Comparison of ENCODE assay signal across 16 mouse cellular contexts in genomic region chr14:27050043-27050442, GRCm38 (mm10). TPM values are rescaled to one million over a fixed set of nuclear protein-coding genes. Genes with fewer than 3 reads are reported as not detected.
DNase-seq lines count a peak whose midpoint lies in the region; ATAC-seq and TF ChIP-seq lines count a peak whose summit lies in the region.
"Had no signal": no experiment of that assay in that cellular context is flagged by ENCODE, and none has a peak within 500 bp of the region (broad histone marks: within the 10 kb centered on the region; RNA-seq: fewer than 3 reads in every experiment).

No protein-coding gene starts in this region.

- no peak overlapping the region for H3K4me2 ChIP-seq in forebrain, embryonic 16.5 days (ENCODE audit: low read length)
- H3K4me2 ChIP-seq in limb, embryonic 14.5 days (replicated peaks; ENCODE audit: low read depth, low read length, severe bottlenecking) = no peak overlapping the region
- H3K4me2 ChIP-seq in neural tube, embryonic 15.5 days = no peak overlapping the region

- H3K4me3 ChIP-seq in forebrain, embryonic 16.5 days (replicated peaks; ENCODE audit: low read length) = no peak overlapping the region
- no peak overlapping the region for H3K4me3 ChIP-seq in limb, embryonic 14.5 days (replicated peaks; ENCODE audit: low read length)
- H3K4me3 ChIP-seq in neural tube, embryonic 15.5 days (replicated peaks) = no peak overlapping the region
- H3K4me3 ChIP-seq: megakaryocyte, embryonic 14.5 days had no signal

- no peaks in the 10 kb centered on the region for H3K9me3 ChIP-seq in forebrain, embryonic 16.5 days (ENCODE audit: control insufficient read depth, low read length)
- no peaks in the 10 kb centered on the region for H3K9me3 ChIP-seq in limb, embryonic 14.5 days (ENCODE audit: control insufficient read depth, low read length)
- no peaks in the 10 kb centered on the region for H3K9me3 ChIP-seq in neural tube, embryonic 15.5 days (replicated peaks)

- peak; percentile 13 for DNase-seq in left cerebral cortex, postnatal 4 days
- no peak for DNase-seq in left cerebral cortex, postnatal 25 days (ENCODE audit: low spot score in 2 of 2)
- no peak for DNase-seq in limb, embryonic 14.5 days (ENCODE audit: low spot score)
- DNase-seq in heart, postnatal 4 days = no peak
- no peak for DNase-seq in adrenal gland, postnatal 36 days
- no peak for DNase-seq in frontal cortex, adult 2 months (ENCODE audit: extremely low spot score in 1 of 2, low spot score in 1 of 2)
- DNase-seq: adrenal gland, postnatal 14 days; cerebellum, adult 18-20 months; gastrocnemius, postnatal 10 days; liver, postnatal 0 days had no signal

- ATAC-seq in forebrain, embryonic 16.5 days = 0 out of 2 replicates have a peak, but pooled peaks have one; percentile 31
- ATAC-seq in limb, embryonic 14.5 days (ENCODE audit: low FRiP score, low read depth) = no peak
- ATAC-seq in neural tube, embryonic 15.5 days (ENCODE audit: low FRiP score) = peak; percentile 53; the same call in 1 of the 2 replicates
- ATAC-seq: liver, postnatal 0 days; Patski had no signal

- peaks cover 17% of the 10 kb centered on the region for H3K4me1 ChIP-seq in forebrain, embryonic 16.5 days (replicated peaks; ENCODE audit: control insufficient read depth, insufficient read depth, low read length)
- peaks cover 67% of the 10 kb centered on the region for H3K4me1 ChIP-seq in limb, embryonic 14.5 days (ENCODE audit: control insufficient read depth, insufficient read depth, low read length)
- H3K4me1 ChIP-seq in neural tube, embryonic 15.5 days = peaks cover 50% of the 10 kb centered on the region

- H3K27me3 ChIP-seq in forebrain, embryonic 16.5 days (replicated peaks; ENCODE audit: control insufficient read depth, insufficient read depth, low read length) = no peaks in the 10 kb centered on the region
- no peaks in the 10 kb centered on the region for H3K27me3 ChIP-seq in limb, embryonic 14.5 days (ENCODE audit: control insufficient read depth, insufficient read depth, low read length)
- no peaks in the 10 kb centered on the region for H3K27me3 ChIP-seq in neural tube, embryonic 15.5 days (replicated peaks)
- H3K27me3 ChIP-seq: Patski had no signal

- H3K27ac ChIP-seq in forebrain, embryonic 16.5 days (ENCODE audit: low read length) = no peak overlapping the region
- H3K27ac ChIP-seq in limb, embryonic 14.5 days (replicated peaks; ENCODE audit: low read depth, low read length) = peak overlapping the region; percentile 76; the same call in 1 of the 2 replicates
- H3K27ac ChIP-seq in neural tube, embryonic 15.5 days (replicated peaks) = peak overlapping the region; percentile 73

- TF ChIP-seq POLR2A in limb, embryonic 14.5 days (IDR thresholded peaks at IDR 0.05; ENCODE audit: borderline replicate concordance, extremely low read depth, insufficient read depth, insufficient read length) = no peak

- H3K36me3 ChIP-seq in forebrain, embryonic 16.5 days (ENCODE audit: control insufficient read depth, insufficient read depth) = no peaks in the 10 kb centered on the region
- 0 out of 2 replicates have a peak, but pooled peaks cover 4% of the 10 kb centered on the region for H3K36me3 ChIP-seq in limb, embryonic 14.5 days (ENCODE audit: control insufficient read depth, insufficient read depth, low read length)
- no peaks in the 10 kb centered on the region for H3K36me3 ChIP-seq in neural tube, embryonic 15.5 days

- WGBS in forebrain, embryonic 16.5 days = 11% methylated on average over 9 of the region's 9 CpGs
- WGBS in limb, embryonic 14.5 days = 17% methylated on average over 9 of the region's 9 CpGs
- 12% methylated on average over 9 of the region's 9 CpGs for WGBS in neural tube, embryonic 15.5 days

- intact Hi-C loops in left cerebral cortex, postnatal 4 days (cut with DNase I) = no loop called here
- intact Hi-C loops in left cerebral cortex, postnatal 25 days (cut with DNase I) = no loop called here

- H3K9ac ChIP-seq in forebrain, embryonic 16.5 days (replicated peaks; ENCODE audit: low read depth, low read length) = no peak overlapping the region
- H3K9ac ChIP-seq in limb, embryonic 14.5 days (ENCODE audit: low read depth, low read length, severe bottlenecking) = no peak overlapping the region; the same call in 1 of the 2 replicates
- no peak overlapping the region for H3K9ac ChIP-seq in neural tube, embryonic 15.5 days (replicated peaks)
- H3K9ac ChIP-seq: liver, postnatal 0 days had no signal

RNA-seq across cellular contexts. Expression of gene Il17rd, which starts 11.3 kb away (rescaled TPM):
- 1 to 10 TPM; 4.7 to 5.4 TPM for total RNA-seq in left cerebral cortex, postnatal 4 days (2021)
- 1 to 10 TPM; 2.7 to 2.8 TPM for total RNA-seq in left cerebral cortex, postnatal 25 days (2021)
- 1.5 and 1.9 TPM in 2 replicates for polyA plus RNA-seq in forebrain, embryonic 16.5 days (2015; fragmentation: Nextera tagmentation; extraction: Ambion mirVana)
- 15.4 and 19.1 TPM in 2 replicates for polyA plus RNA-seq in limb, embryonic 14.5 days (2012; rRNA removed)
- 6.0 and 9.3 TPM in 2 replicates for polyA plus RNA-seq in limb, embryonic 14.5 days (2014; fragmentation: Nextera tagmentation; extraction: Ambion mirVana)
- polyA plus RNA-seq in neural tube, embryonic 15.5 days (2015; fragmentation: Nextera tagmentation; extraction: Ambion mirVana) = 1.8 and 2.0 TPM in 2 replicates
- total RNA-seq in heart, postnatal 4 days (2021) = 1 to 10 TPM; 4.9 to 5.4 TPM
- total RNA-seq in adrenal gland, postnatal 36 days (2021) = 1 to 10 TPM; 2.9 to 3.4 TPM
- polyA plus RNA-seq in frontal cortex, adult 2 months (2012; rRNA removed) = 2.0 and 2.5 TPM in 2 replicates

RNA-seq across cellular contexts. Expression of gene Hesx1, which starts 55.8 kb away (rescaled TPM):
- not detected for total RNA-seq in left cerebral cortex, postnatal 4 days (2021)
- total RNA-seq in left cerebral cortex, postnatal 25 days (2021) = not detected
- not detected in 2 replicates for polyA plus RNA-seq in forebrain, embryonic 16.5 days (2015; fragmentation: Nextera tagmentation; extraction: Ambion mirVana)
- 0.14 TPM in 1 of 2 replicates, not detected in the other for polyA plus RNA-seq in limb, embryonic 14.5 days (2012; rRNA removed)
- not detected in 2 replicates for polyA plus RNA-seq in limb, embryonic 14.5 days (2014; fragmentation: Nextera tagmentation; extraction: Ambion mirVana)
- 0.20 TPM in 1 of 2 replicates, not detected in the other for polyA plus RNA-seq in neural tube, embryonic 15.5 days (2015; fragmentation: Nextera tagmentation; extraction: Ambion mirVana)
- total RNA-seq in heart, postnatal 4 days (2021) = under 1 TPM in 1 of 2 experiments, not detected in 1; 0.23 TPM
- total RNA-seq in adrenal gland, postnatal 36 days (2021) = not detected
- not detected in 2 replicates for polyA plus RNA-seq in frontal cortex, adult 2 months (2012; rRNA removed)
- total RNA-seq: adrenal gland, postnatal 14 days; gastrocnemius, postnatal 10 days had no signal
- polyA plus RNA-seq: heart, postnatal 0 days; Patski; testis, adult 2 months had no signal
